Mouse (Mus musculus): ENCODE measurements around the gene Capn10. TPM values are rescaled to one million over a fixed set of nuclear protein-coding genes. Genes with fewer than 3 reads are reported as not detected.
A peak's percentile ranks its signal among the peaks of the same experiment; 100 is the strongest.
"Not testable (repeated sequence)": the region's sequence is repeated elsewhere in the genome, so short reads cannot be mapped to it uniquely, and the experiment has no call there.

Capn10 gene
- total RNA-seq, 2 experiments from 2014 or later, result 46.4 to 47.1 TPM

DNA sequence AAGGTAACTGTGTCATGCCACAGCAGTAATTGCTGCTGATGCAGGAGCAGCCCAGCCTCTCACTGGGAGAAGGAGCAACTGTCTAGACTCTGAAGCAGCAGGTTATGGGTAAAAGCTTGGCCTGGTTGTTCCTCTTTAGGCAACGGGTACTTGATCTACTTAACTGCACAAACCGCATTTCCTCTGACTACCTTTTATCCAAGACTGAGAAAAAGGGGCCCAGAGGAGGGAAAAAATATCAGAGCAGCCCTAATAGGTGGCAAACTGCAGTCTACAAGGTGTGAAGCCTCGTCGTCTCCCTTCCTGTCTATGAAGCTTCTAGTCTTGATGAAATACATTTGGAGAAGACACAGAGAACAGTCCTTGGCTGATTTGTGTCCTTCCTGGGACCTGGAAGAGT is 565 bp upstream of the Capn10 start:
- no peak for TF ChIP-seq CTCF (conservative IDR thresholded peaks at IDR 0.05)
- H3K27ac ChIP-seq, result peak overlapping the region; percentile 97
- no peak for DNase-seq (ENCODE audit: low spot score in 2 of 2)
- H3K4me3 ChIP-seq, result peak overlapping the region; percentile 75

DNA sequence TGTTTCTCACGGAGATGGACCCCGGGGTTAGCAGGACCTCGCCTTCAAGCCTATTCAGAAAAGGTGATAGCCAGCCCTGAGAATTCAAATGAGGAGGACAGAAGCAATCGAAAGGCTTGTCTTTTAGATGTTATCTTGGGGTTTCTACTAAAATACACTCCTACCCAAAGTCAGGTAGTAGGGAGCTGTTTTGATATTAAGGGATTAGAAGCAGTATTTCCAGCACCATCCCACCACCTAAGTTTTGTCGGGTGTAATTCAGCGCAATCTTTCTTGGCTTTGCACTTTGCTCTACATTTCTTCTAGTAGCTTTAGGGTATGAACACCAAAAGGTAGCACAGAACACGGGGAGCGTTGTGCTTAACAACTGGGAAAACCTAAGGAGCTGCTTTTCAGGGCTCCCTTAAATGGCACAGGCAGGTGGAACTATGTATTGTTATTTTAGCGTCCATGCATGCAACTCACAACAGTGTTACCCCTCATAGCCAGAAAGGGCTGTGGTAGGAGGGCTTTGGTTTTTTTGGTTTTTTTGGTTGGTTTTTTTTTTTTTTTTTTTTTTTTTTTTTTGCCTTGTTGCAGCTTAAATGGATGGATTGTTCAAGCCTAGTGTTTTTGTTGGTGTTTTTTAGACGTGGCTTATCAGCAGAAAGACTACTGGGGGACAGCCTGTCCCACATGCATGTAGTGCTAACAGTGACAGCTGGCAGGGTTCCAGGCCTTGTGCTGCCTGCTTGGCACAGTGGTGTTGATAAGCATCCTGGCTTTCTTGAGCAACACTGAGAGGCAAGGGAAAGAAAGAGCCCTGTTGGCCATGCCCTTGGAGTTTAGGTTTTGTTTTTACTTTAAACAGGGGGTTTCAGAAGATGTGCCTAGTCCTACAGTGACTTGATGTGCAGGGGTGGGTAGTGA is 1.1 kb downstream of the Capn10 start:
- Histone ChIP-seq H3K4me3 (peak overlapping the region; percentile 75), H3K27ac (peak overlapping the region; percentile 97)
- DNase-seq (ENCODE audit: low spot score in 2 of 2), result no peak
- TF ChIP-seq CTCF (conservative IDR thresholded peaks at IDR 0.05), result no peak

DNA sequence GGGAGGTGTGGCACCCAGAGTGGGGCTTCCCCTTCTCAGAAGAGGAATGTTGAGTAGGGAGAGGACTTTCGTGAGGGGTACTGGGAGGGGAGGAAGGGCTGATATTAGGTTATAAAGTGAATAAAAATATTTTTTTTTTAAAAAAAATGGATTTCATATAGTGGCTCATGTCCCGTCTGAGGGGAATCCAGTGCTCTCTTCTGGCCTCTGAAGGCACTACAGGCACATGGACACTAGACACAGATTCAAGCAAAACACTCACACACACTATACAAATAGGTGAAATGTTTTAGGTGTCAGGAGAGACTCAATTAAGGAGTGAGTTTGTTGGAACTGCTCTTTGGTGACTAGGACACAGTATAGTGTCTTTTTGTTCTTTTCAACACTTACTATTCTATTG is 1.8 kb downstream of the Capn10 start:
- DNase-seq (ENCODE audit: low spot score in 2 of 2), result no peak
- peak; percentile 53 for TF ChIP-seq CTCF (conservative IDR thresholded peaks at IDR 0.05)
- H3K4me3 ChIP-seq, result peak overlapping the region; percentile 75
- no peak overlapping the region for H3K27ac ChIP-seq

DNA sequence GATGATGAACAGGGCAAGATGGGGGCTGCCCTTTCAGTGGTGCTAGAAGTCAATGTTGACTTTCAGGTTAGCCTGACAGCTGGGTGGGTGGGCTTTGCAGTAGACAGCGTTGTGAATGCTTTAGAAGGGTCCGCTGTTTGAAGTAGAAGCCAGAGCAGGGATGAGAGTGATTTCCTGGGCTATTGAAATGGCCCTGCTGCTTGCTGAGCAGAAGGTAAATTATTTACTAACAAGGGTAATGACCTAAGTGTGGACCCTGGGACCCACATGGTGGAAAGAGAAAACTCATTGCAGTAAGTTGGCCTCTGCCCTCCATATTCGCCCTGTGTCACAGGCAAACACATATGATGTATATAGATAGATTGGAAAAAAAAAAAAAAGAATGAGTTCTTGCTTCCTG is 2.3 kb downstream of the Capn10 start:
- H3K27ac ChIP-seq, result no peak overlapping the region
- no peak overlapping the region for H3K4me3 ChIP-seq
- DNase-seq (ENCODE audit: low spot score in 2 of 2), result no peak
- TF ChIP-seq CTCF (conservative IDR thresholded peaks at IDR 0.05), result no peak

DNA sequence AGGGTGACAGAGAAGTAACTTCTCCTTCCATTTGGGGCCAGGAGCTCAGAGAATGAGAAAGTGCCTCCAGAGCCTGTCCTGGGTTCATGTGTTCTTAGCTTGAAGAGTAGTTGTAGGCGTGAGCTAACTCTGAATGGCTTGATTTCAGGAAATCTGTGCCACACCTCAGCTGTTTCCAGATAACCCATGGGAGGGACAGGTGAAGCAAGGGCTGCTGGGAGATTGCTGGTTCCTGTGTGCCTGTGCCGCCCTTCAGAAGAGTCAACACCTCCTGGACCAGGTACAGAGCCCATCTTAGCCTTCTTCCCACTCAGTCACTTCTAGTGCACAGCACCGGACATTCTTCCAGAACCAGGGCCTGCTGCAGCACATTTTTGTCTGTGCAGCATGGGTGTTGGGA is 3.6 kb downstream of the Capn10 start:
- DNase-seq (ENCODE audit: low spot score in 2 of 2), result no peak
- TF ChIP-seq CTCF (conservative IDR thresholded peaks at IDR 0.05), result no peak
- Histone ChIP-seq H3K4me3 (no peak overlapping the region), H3K27ac (no peak overlapping the region)

DNA sequence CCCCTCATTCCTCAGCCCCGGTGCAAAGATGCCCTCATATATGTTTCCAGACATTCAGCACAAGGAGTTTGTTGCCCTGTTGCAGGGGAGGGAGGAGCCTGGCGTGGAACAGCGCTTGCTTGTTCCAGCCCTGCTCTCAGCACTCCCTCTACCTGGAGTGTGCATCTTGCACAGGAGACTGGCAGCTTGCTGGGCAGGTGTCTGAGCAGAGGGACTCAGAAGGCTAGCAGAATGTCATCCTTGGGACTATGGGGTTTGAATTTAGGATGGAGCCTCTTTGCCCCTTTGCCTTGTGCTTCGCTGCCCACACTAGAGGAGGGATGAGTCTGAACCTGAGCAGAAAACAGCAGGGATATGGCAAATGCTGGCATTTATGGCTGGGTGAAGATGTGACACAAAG is 5.6 kb downstream of the Capn10 start:
- TF ChIP-seq CTCF (conservative IDR thresholded peaks at IDR 0.05), result no peak
- no peak for DNase-seq (ENCODE audit: low spot score in 2 of 2)
- H3K27ac ChIP-seq, result no peak overlapping the region
- no peak overlapping the region for H3K4me3 ChIP-seq

DNA sequence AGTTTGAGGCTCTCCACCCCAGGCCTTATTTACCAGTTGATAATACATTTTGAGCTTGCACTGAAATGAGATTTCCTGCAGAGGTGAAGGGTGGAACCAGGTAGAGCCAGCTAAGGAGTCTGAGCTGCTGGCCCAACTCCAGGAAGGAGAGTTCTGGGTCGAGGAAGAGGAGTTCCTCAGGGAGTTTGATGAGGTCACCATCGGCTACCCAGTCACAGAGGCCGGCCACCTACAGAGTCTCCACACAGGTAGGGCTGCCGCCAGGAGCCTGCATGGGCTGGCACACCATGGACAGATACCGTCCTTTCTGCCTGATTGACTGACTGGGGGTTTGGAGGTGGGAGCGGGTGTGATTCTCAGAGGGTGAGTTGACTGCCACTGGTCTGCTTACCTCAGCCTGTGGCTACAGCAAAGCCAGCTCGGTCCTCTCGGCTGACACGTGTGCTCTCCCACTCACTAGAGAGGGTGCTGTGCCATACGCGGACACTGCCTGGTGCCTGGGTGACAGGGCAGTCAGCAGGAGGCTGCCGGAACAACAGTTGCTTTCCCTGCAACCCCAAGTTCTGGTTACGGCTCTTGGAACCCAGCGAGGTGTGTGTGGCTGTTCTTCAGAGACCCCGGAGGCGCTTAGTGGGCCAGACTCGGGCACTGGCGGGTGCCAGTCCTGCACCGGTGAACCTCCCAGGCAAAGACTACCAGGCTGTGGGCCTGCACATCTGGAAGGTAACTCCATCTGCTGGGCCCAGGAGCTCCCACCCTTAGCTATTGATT is 9.2 kb downstream of the Capn10 start:
- no peak for TF ChIP-seq CTCF (conservative IDR thresholded peaks at IDR 0.05)

DNA sequence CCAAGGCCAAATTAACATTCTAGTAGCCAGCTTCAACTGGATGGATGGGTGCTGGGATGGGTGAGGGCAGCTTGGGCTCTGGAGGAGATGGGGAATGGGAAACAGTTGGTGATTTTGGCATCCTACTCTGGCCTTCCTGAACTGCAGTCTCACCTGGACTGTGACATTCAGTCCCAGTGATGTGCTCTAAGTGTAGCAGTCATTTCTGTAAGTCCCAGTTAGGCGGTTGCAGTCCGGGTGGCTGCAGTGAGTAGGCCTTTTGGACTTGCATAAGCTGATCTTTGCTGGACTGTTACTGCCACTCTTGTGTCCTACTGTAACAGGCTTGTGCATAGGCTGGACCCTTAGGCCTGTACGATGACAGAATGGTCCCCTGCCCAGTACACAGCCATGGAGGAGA is 13.8 kb downstream of the Capn10 start:
- Histone ChIP-seq H3K27ac (no peak overlapping the region), H3K4me3 (no peak overlapping the region)
- TF ChIP-seq CTCF (conservative IDR thresholded peaks at IDR 0.05), result no peak
- DNase-seq (ENCODE audit: low spot score in 2 of 2), result no peak

More for the DNA sequence above, 9.2 kb downstream of the Capn10 start:
- no peak overlapping the region for H3K27ac ChIP-seq
- H3K4me3 ChIP-seq, result no peak overlapping the region
- no peak for DNase-seq (ENCODE audit: low spot score in 2 of 2)

DNA sequence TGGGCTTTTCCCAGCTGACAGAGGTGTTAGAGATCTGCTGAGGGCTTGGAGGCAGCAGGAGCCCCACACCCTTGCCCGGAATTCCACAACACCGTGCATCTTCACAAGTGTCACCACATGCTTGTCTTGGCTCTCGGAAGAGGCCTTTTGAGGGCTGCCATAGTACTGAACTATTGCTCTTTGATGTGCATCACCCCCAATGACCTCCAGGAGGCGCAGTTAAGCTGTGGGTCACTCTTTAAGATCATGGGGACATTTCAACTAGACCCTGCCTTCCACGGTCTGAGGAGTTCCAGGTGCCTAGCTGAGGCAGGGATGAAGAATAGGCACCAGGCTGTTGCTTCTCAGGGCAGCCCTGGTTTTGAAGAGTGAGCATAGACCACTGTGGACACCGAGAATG is 15.2 kb downstream of the Capn10 start:
- TF ChIP-seq CTCF (conservative IDR thresholded peaks at IDR 0.05), result peak; percentile 64
- DNase-seq (ENCODE audit: low spot score in 2 of 2), result no peak
- H3K27ac ChIP-seq, result no peak overlapping the region
- H3K4me3 ChIP-seq, result no peak overlapping the region

DNA sequence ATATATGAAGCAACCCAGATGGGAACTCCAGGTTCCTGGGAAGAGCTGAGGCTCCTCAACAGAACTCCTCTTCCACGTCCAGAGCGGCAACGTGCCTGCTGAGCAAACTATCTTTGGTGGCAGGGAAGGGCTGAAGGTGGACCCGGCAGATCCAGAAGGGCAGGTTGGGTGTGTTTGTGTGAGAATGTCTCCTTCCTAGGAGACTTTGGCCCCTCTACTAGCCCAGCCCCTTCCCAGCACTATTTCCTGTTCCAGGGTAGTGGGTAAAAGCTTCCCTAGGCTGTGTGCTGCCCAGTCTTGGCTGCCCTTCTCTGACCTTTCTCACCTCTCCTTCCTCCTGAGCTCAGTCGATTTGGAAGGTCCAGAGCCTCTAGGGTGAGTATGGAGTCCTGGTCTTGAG is 16.4 kb downstream of the Capn10 start, which contains the start of gene Gpr35:
Gpr35 (plus strand) TSS at position 259 of the 400 bp plus-strand sequence.
- no peak for TF ChIP-seq CTCF (conservative IDR thresholded peaks at IDR 0.05)
- Histone ChIP-seq H3K27ac (no peak within 1 kb of the TSS), H3K4me3 (no peak within 1 kb of the TSS)
- no peak for DNase-seq (ENCODE audit: low spot score in 2 of 2)

DNA sequence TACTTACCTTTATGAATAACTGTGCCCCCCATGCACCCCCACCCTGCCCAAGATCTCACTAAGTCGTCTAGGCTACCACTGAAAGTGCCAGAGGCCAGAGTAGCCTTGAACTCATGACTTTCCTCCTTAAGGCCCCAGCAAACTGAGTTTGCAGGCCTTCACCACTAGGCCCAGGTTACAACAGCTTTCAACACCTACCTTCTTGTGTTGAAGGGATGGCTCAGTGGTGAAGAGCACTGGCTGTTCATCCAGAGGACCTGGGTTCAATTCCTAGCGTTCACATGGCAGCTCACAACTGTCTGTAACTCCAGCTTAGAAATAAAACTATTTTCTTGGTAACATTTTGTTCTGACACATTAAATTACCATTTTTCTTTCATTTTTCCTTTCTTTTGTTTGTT is 19.5 kb downstream of the Capn10 start:
- no peak overlapping the region for H3K4me3 ChIP-seq
- no peak for DNase-seq (ENCODE audit: low spot score in 2 of 2)
- TF ChIP-seq CTCF (conservative IDR thresholded peaks at IDR 0.05), result no peak
- H3K27ac ChIP-seq, result no peak overlapping the region

DNA sequence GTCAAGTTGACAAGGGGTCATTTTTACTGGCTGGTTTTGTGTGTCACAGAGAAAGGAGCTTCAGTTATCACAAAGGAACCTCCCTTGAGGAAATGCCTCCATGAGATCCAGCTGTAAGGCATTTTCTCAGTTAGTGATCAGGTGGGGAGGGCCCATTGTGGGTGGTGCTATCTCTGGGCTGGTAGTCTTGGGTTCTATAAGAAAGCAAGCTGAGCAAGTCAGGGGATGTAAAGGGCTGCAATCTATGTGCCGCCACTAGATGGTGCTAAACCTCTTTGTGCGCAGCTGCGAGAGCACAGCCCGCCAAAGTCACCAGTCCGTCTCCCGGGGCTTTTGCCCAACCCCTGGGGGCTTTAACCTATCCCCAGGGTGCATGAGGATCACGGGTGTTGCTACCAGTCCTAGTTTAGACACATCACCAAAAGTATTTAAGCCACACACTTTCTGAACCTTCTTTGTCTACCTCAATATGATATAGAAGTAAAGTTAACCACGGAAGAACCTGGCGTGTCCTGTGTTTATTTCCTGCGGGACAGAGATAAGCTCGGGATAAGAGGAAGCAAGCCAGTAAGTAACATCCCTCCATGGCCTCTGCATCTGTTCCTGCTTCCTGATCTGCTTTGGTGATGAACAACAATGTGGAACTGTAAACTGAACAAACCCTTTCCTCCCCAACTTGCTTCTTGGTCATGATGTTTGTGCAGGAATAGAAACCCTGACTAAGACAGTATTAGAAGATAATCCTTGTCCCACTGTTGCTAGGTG is 22.6 kb downstream of the Capn10 start:
- H3K27ac ChIP-seq, result not testable (repeated sequence)
- peak; percentile 44 to 77 for DNase-seq (ENCODE audit: low spot score in 2 of 2)
- H3K4me3 ChIP-seq, result peak overlapping the region; percentile 8; the same call in 1 of the 2 replicates
- TF ChIP-seq CTCF (conservative IDR thresholded peaks at IDR 0.05), result peak; percentile 90

DNA sequence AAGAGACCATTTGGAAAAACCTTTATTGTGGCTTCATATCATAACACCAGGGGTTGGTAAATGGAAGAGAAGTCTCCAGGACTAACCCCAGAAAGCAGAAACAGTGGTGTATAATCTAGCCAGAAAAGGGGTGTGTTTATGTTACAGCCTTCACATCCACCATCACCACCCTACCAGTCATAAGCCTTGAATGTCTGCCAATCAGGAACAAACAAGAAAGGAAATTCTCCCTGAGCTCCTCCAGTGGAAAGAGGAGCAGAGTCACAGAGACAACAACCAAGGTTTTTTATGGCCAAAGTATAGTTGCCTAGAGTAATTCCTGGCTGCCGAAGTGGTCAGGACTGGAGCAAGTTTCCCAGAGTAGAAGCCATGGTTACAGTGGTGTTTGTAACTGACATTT is 24.8 kb downstream of the Capn10 start:
- Histone ChIP-seq H3K27ac (no peak overlapping the region), H3K4me3 (no peak overlapping the region)
- TF ChIP-seq CTCF (conservative IDR thresholded peaks at IDR 0.05), result no peak
- no peak for DNase-seq (ENCODE audit: low spot score in 2 of 2)

DNA sequence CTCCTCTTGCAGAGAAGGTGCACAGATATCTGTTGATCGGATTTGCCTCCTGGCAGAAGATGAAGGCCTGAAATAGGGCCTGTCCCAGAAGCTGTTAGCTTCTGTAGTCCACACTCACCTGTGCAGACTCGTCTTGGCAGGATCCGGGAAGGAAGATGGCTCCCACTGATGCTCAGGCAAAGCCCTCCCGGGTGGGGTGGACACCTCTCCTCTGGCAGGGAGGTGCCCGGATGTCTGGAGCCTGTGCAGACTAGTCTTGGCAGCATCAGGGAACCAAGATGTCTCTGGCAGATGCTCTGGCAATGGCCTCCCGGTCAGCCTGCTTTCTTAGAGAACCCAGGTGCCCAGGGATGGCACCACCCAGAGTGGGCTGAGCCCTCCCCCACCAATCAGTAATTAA is 36.6 kb downstream of the Capn10 start:
- not testable (repeated sequence) for H3K27ac ChIP-seq, H3K4me3 ChIP-seq
- peak in 1 of 2 experiments; percentile 3 for DNase-seq (ENCODE audit: low spot score in 2 of 2)
